8 mouse cellular contexts compared by ENCODE assay signal in genomic region chr6:146501866-146502804, GRCm38 (mm10). TPM values are rescaled to one million over a fixed set of nuclear protein-coding genes. Genes with fewer than 3 reads are reported as not detected.
A peak's percentile ranks its signal among the peaks of the same experiment; 100 is the strongest.
DNase-seq lines count a peak whose midpoint lies in the region; ATAC-seq and TF ChIP-seq lines count a peak whose summit lies in the region.

Gene Itpr2 (minus strand): TSS chr6:146502223.

- H3K9me3 ChIP-seq in forebrain, embryonic 14.5 days (replicated peaks; ENCODE audit: control insufficient read depth, low read length), result no peaks in the 10 kb centered on the region
- H3K9me3 ChIP-seq in neural tube, embryonic 15.5 days (replicated peaks), result no peaks in the 10 kb centered on the region

- H3K36me3 ChIP-seq in forebrain, embryonic 14.5 days (ENCODE audit: control insufficient read depth, insufficient read depth, low read length), result no peaks in the 10 kb centered on the region
- H3K36me3 ChIP-seq in neural tube, embryonic 15.5 days, result no peaks in the 10 kb centered on the region

- peaks cover 11% of the 10 kb centered on the region; the same call in 1 of the 2 replicates for H3K27me3 ChIP-seq in forebrain, embryonic 14.5 days (replicated peaks; ENCODE audit: control insufficient read depth, insufficient read depth, low read length)
- H3K27me3 ChIP-seq in neural tube, embryonic 15.5 days (replicated peaks), result peaks cover 27% of the 10 kb centered on the region

- under 1% methylated on average over 66 of the region's 70 CpGs for WGBS in forebrain, embryonic 14.5 days
- under 1% methylated on average over 70 of the region's 70 CpGs for WGBS in large intestine, adult 2 months
- WGBS in lung, adult 2 months, result under 1% methylated on average over 68 of the region's 70 CpGs
- WGBS in neural tube, embryonic 15.5 days, result under 1% methylated on average over 70 of the region's 70 CpGs

- peak within 1 kb of the TSS; percentile 63 for H3K4me3 ChIP-seq in forebrain, embryonic 14.5 days (ENCODE audit: low read depth, low read length)
- peak within 1 kb of the TSS; percentile 69 for H3K4me3 ChIP-seq in lung, adult 2 months (replicated peaks; ENCODE audit: extremely low read depth, low read depth, low read length)
- peak within 1 kb of the TSS; percentile 54 for H3K4me3 ChIP-seq in neural tube, embryonic 15.5 days (replicated peaks)

- no peak for TF ChIP-seq CTCF in lung, adult 2 months (IDR thresholded peaks at IDR 0.05; ENCODE audit: insufficient read depth, low read length)

- DNase-seq in ES-CJ7 (ENCODE audit: low read depth, low spot score), result peak; percentile 9
- peak; percentile 57 for DNase-seq in cerebellum, adult 11 months
- peak; percentile 68 for DNase-seq in forebrain, embryonic 14.5 days (ENCODE audit: low spot score)
- DNase-seq in heart, postnatal 10 days, result peak; percentile 94 to 95
- DNase-seq in large intestine, adult 2 months (ENCODE audit: low read depth, low spot score), result peak; percentile 45
- peak; percentile 88 for DNase-seq in lung, adult 2 months
- peak; percentile 83 to 86 for DNase-seq in thymus, adult 18-20 months

- H3K4me2 ChIP-seq in forebrain, embryonic 14.5 days (ENCODE audit: low read length), result peak within 1 kb of the TSS; percentile 98
- H3K4me2 ChIP-seq in neural tube, embryonic 15.5 days, result peak within 1 kb of the TSS; percentile 100

- peak; percentile 73; the same call in 1 of the 2 replicates for TF ChIP-seq POLR2A in lung, adult 2 months (IDR thresholded peaks at IDR 0.05; ENCODE audit: borderline replicate concordance, extremely low read depth, low read depth, low read length)

- H3K4me1 ChIP-seq in forebrain, embryonic 14.5 days (ENCODE audit: control insufficient read depth, insufficient read depth, low read length), result no peaks in the 10 kb centered on the region
- H3K4me1 ChIP-seq in lung, adult 2 months (ENCODE audit: control insufficient read depth, insufficient read depth, low read length), result peaks cover 3% of the 10 kb centered on the region; the same call in 1 of the 2 replicates
- peaks cover 19% of the 10 kb centered on the region for H3K4me1 ChIP-seq in neural tube, embryonic 15.5 days

- peak; percentile 96 for ATAC-seq in forebrain, embryonic 14.5 days
- ATAC-seq in neural tube, embryonic 15.5 days (ENCODE audit: low FRiP score), result peak; percentile 92

- H3K27ac ChIP-seq in forebrain, embryonic 14.5 days (ENCODE audit: low read depth, low read length), result no peak within 1 kb of the TSS
- H3K27ac ChIP-seq in neural tube, embryonic 15.5 days (replicated peaks), result peak within 1 kb of the TSS; percentile 57

- intact Hi-C loops in heart, postnatal 10 days (cut with DNase I), result loop anchor here (2.0 to 5.0 kb wide), 4 partner anchors 40 to 140 kb away; partner anchors contain the start of genes Fgfr1op2, Ints13, Med21 and Tm7sf3

- peak within 1 kb of the TSS; percentile 55 for H3K9ac ChIP-seq in forebrain, embryonic 14.5 days (ENCODE audit: low read length)
- H3K9ac ChIP-seq in neural tube, embryonic 15.5 days (replicated peaks), result peak within 1 kb of the TSS; percentile 53

RNA-seq across cellular contexts. Expression of gene Itpr2, which starts in this region (rescaled TPM):
- 2.4 and 4.5 TPM in 2 replicates for polyA plus RNA-seq in forebrain, embryonic 14.5 days (2014; fragmentation: Nextera tagmentation; extraction: Ambion mirVana)
- 10 to 100 TPM; 31.5 to 41.9 TPM for total RNA-seq in heart, postnatal 10 days (2021)
- 6.8 and 8.1 TPM in 2 replicates for polyA plus RNA-seq in large intestine, adult 2 months (2012; rRNA removed)
- polyA plus RNA-seq in lung, adult 2 months (2012; rRNA removed), result 15.3 and 25.5 TPM in 2 replicates
- 9.0 and 13.2 TPM in 2 replicates for polyA plus RNA-seq in neural tube, embryonic 15.5 days (2015; fragmentation: Nextera tagmentation; extraction: Ambion mirVana)

Comparison
In these comparisons a context has a peak if more than half of its experiments do, and no peak if none do; other contexts are left out.
1. DNase-seq: peak in every context shown above with its lines; median percentile 94 in heart, postnatal 10 days; 88 in lung, adult 2 months; 84 in thymus, adult 18-20 months; 68 in forebrain, embryonic 14.5 days; 57 in cerebellum, adult 11 months; 45 in large intestine, adult 2 months; 9 in ES-CJ7.